Mouse (Mus musculus): ENCODE results near the gene Sclt1. TPM values are rescaled to one million over a fixed set of nuclear protein-coding genes. Genes with fewer than 3 reads are reported as not detected.
A peak's percentile ranks its signal among the peaks of the same experiment; 100 is the strongest.

Sclt1 gene
- polyA plus RNA-seq, 1 experiment from 2014 or later = 23.9 TPM

GRCm38 (mm10) chr3:41655642-41656041 is 86.7 kb downstream of the Sclt1 start:
- ATAC-seq = no peak
- WGBS = 96% methylated on average over 1 of the region's 1 CpGs
- no peaks in the 10 kb centered on the region for H3K27me3 ChIP-seq

GRCm38 (mm10) chr3:41620971-41621370 is 121.3 kb downstream of the Sclt1 start:
- Histone ChIP-seq H3K36me3 (peaks cover 5% of the 10 kb centered on the region; the same call in 1 of the 2 replicates), H3K27ac (no peak overlapping the region), H3K4me3 (replicated peaks) (no peak overlapping the region), H3K4me2 (replicated peaks) (no peak overlapping the region), H3K9ac (replicated peaks) (no peak overlapping the region), H3K4me1 (replicated peaks) (no peaks in the 10 kb centered on the region), H3K9me3 (no peaks in the 10 kb centered on the region), H3K27me3 (no peaks in the 10 kb centered on the region)
- WGBS = 91% methylated on average over 7 of the region's 7 CpGs
- ATAC-seq = no peak

More at GRCm38 (mm10) chr3:41655642-41656041, 86.7 kb downstream of the Sclt1 start:
- Histone ChIP-seq H3K4me1 (replicated peaks) (no peaks in the 10 kb centered on the region), H3K9me3 (no peaks in the 10 kb centered on the region), H3K36me3 (peaks cover 24% of the 10 kb centered on the region), H3K4me2 (replicated peaks) (no peak overlapping the region), H3K4me3 (replicated peaks) (no peak overlapping the region), H3K9ac (replicated peaks) (no peak overlapping the region), H3K27ac (no peak overlapping the region)

GRCm38 (mm10) chr3:41618488-41618887 is 123.8 kb downstream of the Sclt1 start:
- Histone ChIP-seq H3K36me3 (peaks cover 17% of the 10 kb centered on the region), H3K4me2 (replicated peaks) (no peak overlapping the region), H3K9me3 (no peaks in the 10 kb centered on the region), H3K27me3 (no peaks in the 10 kb centered on the region), H3K9ac (replicated peaks) (no peak overlapping the region), H3K27ac (no peak overlapping the region), H3K4me3 (replicated peaks) (no peak overlapping the region), H3K4me1 (replicated peaks) (no peaks in the 10 kb centered on the region)
- no peak for ATAC-seq
- WGBS = 88% methylated on average over 3 of the region's 3 CpGs

GRCm38 (mm10) chr3:41618036-41618435 is 124.3 kb downstream of the Sclt1 start:
- Histone ChIP-seq H3K4me2 (replicated peaks) (no peak overlapping the region), H3K4me3 (replicated peaks) (no peak overlapping the region), H3K9me3 (no peaks in the 10 kb centered on the region), H3K4me1 (replicated peaks) (no peaks in the 10 kb centered on the region), H3K27ac (no peak overlapping the region), H3K27me3 (no peaks in the 10 kb centered on the region), H3K9ac (replicated peaks) (no peak overlapping the region), H3K36me3 (peaks cover 21% of the 10 kb centered on the region)
- 69% methylated on average over 3 of the region's 3 CpGs for WGBS
- no peak for ATAC-seq

GRCm38 (mm10) chr3:41614230-41614985 is 127.9 kb downstream of the Sclt1 start:
- H3K4me1 ChIP-seq (replicated peaks) = no peaks in the 10 kb centered on the region
- no peaks in the 10 kb centered on the region for H3K27me3 ChIP-seq
- peaks cover 48% of the 10 kb centered on the region for H3K36me3 ChIP-seq
- H3K4me3 ChIP-seq (replicated peaks) = no peak overlapping the region
- no peak for ATAC-seq
- WGBS = 94% methylated on average over 5 of the region's 5 CpGs
- H3K4me2 ChIP-seq (replicated peaks) = no peak overlapping the region
- no peak overlapping the region for H3K27ac ChIP-seq
- H3K9ac ChIP-seq (replicated peaks) = no peak overlapping the region
- H3K9me3 ChIP-seq = no peaks in the 10 kb centered on the region

GRCm38 (mm10) chr3:41613706-41614105 is 128.6 kb downstream of the Sclt1 start:
- WGBS = 93% methylated on average over 9 of the region's 9 CpGs
- H3K27me3 ChIP-seq = no peaks in the 10 kb centered on the region
- ATAC-seq = no peak
- H3K36me3 ChIP-seq = peaks cover 48% of the 10 kb centered on the region
- H3K4me3 ChIP-seq (replicated peaks) = no peak overlapping the region
- H3K9ac ChIP-seq (replicated peaks) = no peak overlapping the region
- H3K27ac ChIP-seq = no peak overlapping the region
- H3K4me1 ChIP-seq (replicated peaks) = no peaks in the 10 kb centered on the region
- H3K4me2 ChIP-seq (replicated peaks) = no peak overlapping the region
- no peaks in the 10 kb centered on the region for H3K9me3 ChIP-seq

- Histone ChIP-seq H3K4me2 (replicated peaks) (no peak overlapping the region), H3K27ac (no peak overlapping the region), H3K9me3 (no peaks in the 10 kb centered on the region), H3K27me3 (no peaks in the 10 kb centered on the region), H3K9ac (replicated peaks) (no peak overlapping the region), H3K4me3 (replicated peaks) (no peak overlapping the region), H3K4me1 (replicated peaks) (no peaks in the 10 kb centered on the region), H3K36me3 (peaks cover 48% of the 10 kb centered on the region)
- 97% methylated on average over 3 of the region's 3 CpGs for WGBS
- no peak for ATAC-seq
These were observed 130.1 kb downstream of the Sclt1 start for GRCm38 (mm10) chr3:41612211-41612610.

GRCm38 (mm10) chr3:41609071-41609470 is 133.2 kb downstream of the Sclt1 start:
- H3K27ac ChIP-seq = no peak overlapping the region
- H3K4me3 ChIP-seq (replicated peaks) = no peak overlapping the region
- H3K27me3 ChIP-seq = no peaks in the 10 kb centered on the region
- no peaks in the 10 kb centered on the region for H3K9me3 ChIP-seq
- H3K36me3 ChIP-seq = peaks cover 61% of the 10 kb centered on the region
- no peak overlapping the region for H3K4me2 ChIP-seq (replicated peaks)
- H3K4me1 ChIP-seq (replicated peaks) = peaks cover 18% of the 10 kb centered on the region
- no peak overlapping the region for H3K9ac ChIP-seq (replicated peaks)
- ATAC-seq = no peak
- WGBS = 92% methylated on average over 5 of the region's 5 CpGs

GRCm38 (mm10) chr3:41607467-41607866 is 134.8 kb downstream of the Sclt1 start:
- ATAC-seq = no peak
- Histone ChIP-seq H3K27me3 (no peaks in the 10 kb centered on the region), H3K36me3 (peaks cover 46% of the 10 kb centered on the region), H3K9ac (replicated peaks) (no peak overlapping the region), H3K4me2 (replicated peaks) (no peak overlapping the region), H3K4me1 (replicated peaks) (peaks cover 34% of the 10 kb centered on the region), H3K27ac (no peak overlapping the region), H3K4me3 (replicated peaks) (no peak overlapping the region), H3K9me3 (no peaks in the 10 kb centered on the region)
- 92% methylated on average over 8 of the region's 8 CpGs for WGBS

GRCm38 (mm10) chr3:41607050-41607449 is 135.3 kb downstream of the Sclt1 start:
- H3K4me2 ChIP-seq (replicated peaks) = no peak overlapping the region
- peaks cover 42% of the 10 kb centered on the region for H3K36me3 ChIP-seq
- ATAC-seq = no peak

GRCm38 (mm10) chr3:41606330-41606664 is 136.0 kb downstream of the Sclt1 start:
- H3K4me3 ChIP-seq (replicated peaks) = no peak overlapping the region
- no peaks in the 10 kb centered on the region for H3K9me3 ChIP-seq
- 89% methylated on average over 4 of the region's 4 CpGs for WGBS
- 0 out of 2 replicates have a peak, but pooled peaks have one; percentile 7 for ATAC-seq
- no peak overlapping the region for H3K4me2 ChIP-seq (replicated peaks)
- H3K4me1 ChIP-seq (replicated peaks) = peaks cover 35% of the 10 kb centered on the region
- H3K27ac ChIP-seq = no peak overlapping the region
- H3K36me3 ChIP-seq = peaks cover 34% of the 10 kb centered on the region
- H3K9ac ChIP-seq (replicated peaks) = no peak overlapping the region
- H3K27me3 ChIP-seq = no peaks in the 10 kb centered on the region

More at GRCm38 (mm10) chr3:41607050-41607449, 135.3 kb downstream of the Sclt1 start:
- 90% methylated on average over 9 of the region's 9 CpGs for WGBS
- no peak overlapping the region for H3K4me3 ChIP-seq (replicated peaks)
- H3K27me3 ChIP-seq = no peaks in the 10 kb centered on the region
- H3K9me3 ChIP-seq = no peaks in the 10 kb centered on the region
- no peak overlapping the region for H3K9ac ChIP-seq (replicated peaks)
- H3K27ac ChIP-seq = no peak overlapping the region
- H3K4me1 ChIP-seq (replicated peaks) = peaks cover 35% of the 10 kb centered on the region

GRCm38 (mm10) chr3:41605601-41606329 is 136.5 kb downstream of the Sclt1 start:
- Histone ChIP-seq H3K27ac (no peak overlapping the region; the same call in 1 of the 2 replicates), H3K9me3 (no peaks in the 10 kb centered on the region), H3K36me3 (peaks cover 31% of the 10 kb centered on the region), H3K4me2 (replicated peaks) (no peak overlapping the region), H3K4me1 (replicated peaks) (peaks cover 35% of the 10 kb centered on the region), H3K27me3 (no peaks in the 10 kb centered on the region), H3K4me3 (replicated peaks) (no peak overlapping the region), H3K9ac (replicated peaks) (no peak overlapping the region)
- peak; percentile 48 for ATAC-seq
- WGBS = 83% methylated on average over 13 of the region's 13 CpGs
